Mouse (Mus musculus) forebrain, embryonic 14.5 days (tissue): Measurements from ENCODE around the gene Ces2g. TPM values are rescaled to one million over a fixed set of nuclear protein-coding genes. Genes with fewer than 3 reads are reported as not detected.

Source experiments
- ATAC-seq: fragments of 200-750 bp; cut with Nextera tagmentation; 2 replicates; pipeline ENCODE4 v1.8.0; 2017; ENCODE audit warnings: mild to moderate bottlenecking, moderate library complexity
- DNase-seq: peaks from one replicate; pipeline ENCODE4 v3.0.0-alpha.2; 2015; ENCODE audit warnings: low spot score
- H3K27ac ChIP-seq: fragments of 300-500 bp; sonication (generic); 2 replicates; pipeline ENCODE4 v1.5.1; 2014; ENCODE audit warnings: low read depth, mild to moderate bottlenecking, control low read depth, low read length, moderate library complexity
- H3K27me3 ChIP-seq: fragments of 300-500 bp; sonication (generic); replicated peaks from 2 replicates; pipeline ENCODE4 v1.6.1; 2014; ENCODE audit warnings: low read length, control low read depth, mixed read lengths; ENCODE audit not compliant: control insufficient read depth, insufficient read depth
- H3K36me3 ChIP-seq: fragments of 300-500 bp; sonication (generic); 2 replicates; pipeline ENCODE4 v1.6.1; 2014; ENCODE audit warnings: low read length, control low read depth; ENCODE audit not compliant: control insufficient read depth, insufficient read depth
- H3K4me1 ChIP-seq: fragments of 300-500 bp; sonication (generic); 2 replicates; pipeline ENCODE4 v1.6.1; 2014; ENCODE audit warnings: antibody characterized with exemption, low read length, control low read depth; ENCODE audit not compliant: control insufficient read depth, insufficient read depth
- H3K4me2 ChIP-seq: fragments of 300-500 bp; sonication (generic); 2 replicates; pipeline ENCODE4 v1.6.1; 2014; ENCODE audit warnings: mild to moderate bottlenecking, control low read depth, low read length
- H3K4me3 ChIP-seq: fragments of 300-500 bp; sonication (generic); 2 replicates; pipeline ENCODE4 v1.5.1; 2014; ENCODE audit warnings: low read depth, low read length, control low read depth
- H3K9ac ChIP-seq: fragments of 300-500 bp; sonication (generic); 2 replicates; pipeline ENCODE4 v1.6.1; 2014; ENCODE audit warnings: mild to moderate bottlenecking, low read length, control low read depth, moderate library complexity
- H3K9me3 ChIP-seq: fragments of 300-500 bp; sonication (generic); replicated peaks from 2 replicates; pipeline ENCODE4 v1.6.1; 2016; ENCODE audit warnings: low read length, control low read depth, mixed read lengths; ENCODE audit not compliant: control insufficient read depth
- WGBS: fragments of 180-500 bp; shearing (Covaris S2); extraction: QIAGEN DNeasy Blood & Tissue Kit; methylation state at CpG from one replicate; pipeline ENCODE4 v1.1.7; 2014; 5-methylcytosine and 5-hydroxymethylcytosine counted together
- polyA plus RNA-seq: library from polyadenylated mRNA; unstranded; fragments of >200 nt; fragmentation: Nextera tagmentation; extraction: Ambion mirVana; gene quantifications from 2 replicates; pipeline ENCODE4 v1.2.1, GENCODE M21; 2014

The Ces2g gene
- polyA plus RNA-seq, 1 experiment from 2014 or later, result 0.05 TPM

DNA sequence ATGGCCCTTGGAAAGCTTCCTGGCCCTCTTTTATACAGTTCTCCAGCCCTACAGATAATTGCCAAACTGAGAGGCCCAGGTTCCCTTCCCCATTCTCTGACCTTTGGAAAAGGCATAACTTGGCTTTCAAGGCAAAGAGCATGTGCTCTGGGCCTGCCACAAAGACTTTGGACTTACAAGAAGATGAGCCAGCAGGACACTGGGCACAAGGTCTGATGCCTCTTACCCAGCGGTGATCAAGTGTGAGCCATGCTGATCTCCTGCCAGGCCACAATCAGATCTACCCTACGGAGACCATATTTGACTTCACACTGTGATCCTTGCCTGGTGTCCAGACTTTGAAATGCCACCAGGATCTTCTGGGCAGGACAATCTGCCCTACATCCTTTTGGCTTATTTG is 23.4 kb downstream of the Ces2g start:
- WGBS, result 91% methylated on average over 2 of the region's 2 CpGs
- DNase-seq, result no peak

DNA sequence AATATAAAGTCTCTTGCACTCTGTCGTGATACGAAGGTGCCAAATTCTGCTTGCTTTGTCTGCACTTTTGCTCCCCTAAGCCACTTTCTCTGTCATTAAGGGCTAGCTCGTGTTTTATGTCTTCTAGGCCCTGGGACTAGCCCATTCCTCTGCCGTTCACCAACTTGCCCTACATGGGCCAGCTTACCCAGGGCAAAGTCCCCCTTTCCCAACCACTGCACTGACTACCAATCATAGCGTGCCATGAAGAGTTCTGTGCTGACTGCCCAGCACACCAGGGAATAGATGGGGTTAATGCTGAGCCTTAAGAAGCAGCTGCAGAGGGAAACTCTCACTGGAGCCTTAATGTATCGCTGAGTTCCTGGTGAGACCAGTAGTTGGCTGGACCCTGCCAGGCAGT is 36.7 kb downstream of the Ces2g start:
- no peaks in the 10 kb centered on the region for H3K36me3 ChIP-seq
- no peak overlapping the region for H3K4me2 ChIP-seq
- H3K27me3 ChIP-seq, result no peaks in the 10 kb centered on the region
- no peak overlapping the region for H3K9ac ChIP-seq
- DNase-seq (no peak), ATAC-seq (no peak)
- H3K4me1 ChIP-seq, result no peaks in the 10 kb centered on the region
- no peak overlapping the region for H3K27ac ChIP-seq
- H3K4me3 ChIP-seq, result no peak overlapping the region
- no peaks in the 10 kb centered on the region for H3K9me3 ChIP-seq
- 79% methylated on average over 6 of the region's 6 CpGs for WGBS

More for the DNA sequence above, 23.4 kb downstream of the Ces2g start:
- no peak for ATAC-seq
- Histone ChIP-seq H3K9me3 (peaks cover 6% of the 10 kb centered on the region; the same call in 1 of the 2 replicates), H3K36me3 (no peaks in the 10 kb centered on the region), H3K27ac (no peak overlapping the region), H3K4me3 (no peak overlapping the region), H3K4me1 (no peaks in the 10 kb centered on the region), H3K27me3 (no peaks in the 10 kb centered on the region), H3K9ac (no peak overlapping the region), H3K4me2 (no peak overlapping the region)

DNA sequence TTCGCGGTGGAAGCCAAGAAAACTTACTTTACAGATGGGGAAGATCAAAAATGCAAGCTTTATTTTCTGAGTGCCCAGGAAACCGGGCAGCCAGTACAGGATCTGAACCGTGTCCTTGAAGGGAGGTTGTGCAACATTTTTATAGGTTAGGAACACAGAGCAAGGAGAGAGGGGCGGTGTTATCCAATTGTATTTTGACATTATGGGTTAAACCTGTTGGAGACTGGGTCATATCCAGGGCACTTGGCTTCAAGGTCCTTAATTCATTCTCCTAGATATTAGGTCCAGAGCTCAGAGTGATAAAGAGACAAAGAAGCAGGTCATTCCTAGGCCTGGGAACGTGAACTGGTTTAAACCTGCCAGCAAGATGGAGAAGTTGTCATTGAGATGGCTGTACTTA is 37.7 kb downstream of the Ces2g start:
- ATAC-seq (no peak), DNase-seq (no peak)
- Histone ChIP-seq H3K4me1 (no peaks in the 10 kb centered on the region), H3K27me3 (no peaks in the 10 kb centered on the region), H3K9me3 (no peaks in the 10 kb centered on the region), H3K36me3 (no peaks in the 10 kb centered on the region), H3K4me3 (no peak overlapping the region), H3K4me2 (no peak overlapping the region), H3K27ac (no peak overlapping the region), H3K9ac (no peak overlapping the region)
- WGBS, result 85% methylated on average over 6 of the region's 6 CpGs

DNA sequence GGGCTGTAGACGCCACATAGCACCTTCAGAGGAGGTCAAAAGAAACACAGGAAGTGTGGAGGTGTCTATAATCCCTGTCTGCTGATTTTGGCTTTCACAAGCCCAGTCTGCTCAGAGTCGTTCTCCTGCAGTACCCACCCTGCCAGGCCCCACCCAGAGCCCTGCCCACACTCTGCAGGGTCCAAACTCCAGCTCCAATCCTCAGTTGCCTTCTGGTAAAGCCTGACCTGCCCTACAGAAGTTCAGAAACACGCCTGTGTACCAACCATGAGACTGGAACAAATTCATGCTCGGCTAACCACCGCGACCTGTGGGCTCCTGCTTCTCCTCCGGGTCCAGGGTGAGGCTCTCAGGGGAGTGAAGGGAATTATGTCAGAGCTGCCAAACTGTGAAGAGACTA is 39.1 kb downstream of the Ces2g start, which contains the start of gene Ces2h:
TSS of gene Ces2h (plus strand) at position 268 of the 400 bp plus-strand sequence.
- no peak within 1 kb of the TSS for H3K9ac ChIP-seq
- H3K4me1 ChIP-seq, result no peaks in the 10 kb centered on the region
- no peak within 1 kb of the TSS for H3K4me2 ChIP-seq
- WGBS, result 86% methylated on average over 7 of the region's 7 CpGs
- DNase-seq (no peak), ATAC-seq (no peak)
- no peak within 1 kb of the TSS for H3K27ac ChIP-seq
- no peaks in the 10 kb centered on the region for H3K9me3 ChIP-seq
- H3K27me3 ChIP-seq, result no peaks in the 10 kb centered on the region
- H3K36me3 ChIP-seq, result no peaks in the 10 kb centered on the region
- no peak within 1 kb of the TSS for H3K4me3 ChIP-seq

DNA sequence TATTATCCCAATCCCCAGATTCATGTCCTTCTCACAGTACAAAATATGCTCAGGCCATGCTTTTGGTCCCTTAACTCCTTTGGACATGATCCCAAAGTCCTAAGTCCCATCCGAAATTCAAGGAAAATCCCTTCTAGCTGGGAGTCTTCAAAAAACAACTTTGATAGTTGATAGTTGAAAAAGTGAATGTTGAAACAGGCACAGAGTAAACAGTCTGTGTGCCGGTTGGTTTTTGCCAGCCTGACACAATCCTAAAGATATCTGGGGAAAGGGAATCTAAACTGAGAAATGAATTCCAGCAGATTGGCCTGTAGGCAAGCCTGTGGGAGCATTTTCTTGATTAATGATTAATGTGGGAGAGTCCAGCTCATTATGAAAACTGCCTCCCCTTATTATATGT is 48.5 kb downstream of the Ces2g start:
- Histone ChIP-seq H3K4me3 (no peak overlapping the region), H3K9me3 (no peaks in the 10 kb centered on the region), H3K27me3 (no peaks in the 10 kb centered on the region), H3K4me1 (no peaks in the 10 kb centered on the region), H3K27ac (no peak overlapping the region), H3K9ac (no peak overlapping the region), H3K36me3 (no peaks in the 10 kb centered on the region), H3K4me2 (no peak overlapping the region)
- 91% methylated on average over 2 of the region's 2 CpGs for WGBS
- ATAC-seq (no peak), DNase-seq (no peak)

DNA sequence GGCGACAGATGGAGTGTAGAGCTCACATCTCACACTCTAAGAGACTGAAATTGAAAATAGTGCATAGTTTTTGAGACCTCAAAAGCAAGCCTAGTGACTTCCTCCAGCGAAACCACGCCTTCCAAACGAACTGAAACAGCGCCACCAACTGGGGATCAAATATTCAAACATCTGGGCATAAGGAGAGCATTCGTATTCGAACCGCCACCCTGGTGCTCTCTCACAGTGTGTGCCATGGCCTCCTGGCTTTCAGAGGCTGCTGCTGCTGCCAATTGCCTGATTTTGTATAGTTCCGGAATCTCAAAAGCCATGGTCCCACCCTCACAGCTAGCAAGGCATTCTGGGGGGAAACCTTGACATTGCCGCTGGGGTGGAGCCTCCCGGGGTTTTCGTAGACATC is 49.6 kb downstream of the Ces2g start:
- Histone ChIP-seq H3K4me1 (no peaks in the 10 kb centered on the region), H3K9ac (no peak overlapping the region), H3K27me3 (no peaks in the 10 kb centered on the region), H3K9me3 (no peaks in the 10 kb centered on the region), H3K36me3 (no peaks in the 10 kb centered on the region), H3K4me3 (no peak overlapping the region), H3K4me2 (no peak overlapping the region), H3K27ac (no peak overlapping the region)
- no peak for ATAC-seq
- no peak for DNase-seq
- WGBS, result 77% methylated on average over 12 of the region's 12 CpGs

DNA sequence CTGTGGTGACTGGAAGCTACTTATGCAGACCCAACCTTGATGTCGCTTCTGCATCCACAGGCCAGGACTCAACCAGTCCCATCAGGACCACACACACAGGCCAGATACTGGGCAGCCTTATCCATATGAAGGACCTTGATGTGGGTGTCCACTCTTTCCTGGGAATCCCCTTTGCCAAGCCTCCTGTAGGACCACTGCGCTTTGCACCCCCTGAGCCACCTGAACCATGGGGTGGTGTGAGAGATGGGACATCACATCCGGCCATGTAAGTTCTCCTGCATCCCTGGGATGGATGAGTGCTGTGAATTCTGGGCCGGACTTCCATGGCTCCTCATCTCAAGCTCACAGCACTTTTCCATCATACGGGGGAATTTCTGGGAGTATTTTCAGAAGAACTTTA is 52.9 kb downstream of the Ces2g start:
- no peak overlapping the region for H3K4me2 ChIP-seq
- H3K4me1 ChIP-seq, result no peaks in the 10 kb centered on the region
- H3K27me3 ChIP-seq, result no peaks in the 10 kb centered on the region
- DNase-seq (no peak), ATAC-seq (no peak)
- H3K36me3 ChIP-seq, result no peaks in the 10 kb centered on the region
- no peak overlapping the region for H3K9ac ChIP-seq
- WGBS, result 93% methylated on average over 5 of the region's 5 CpGs
- no peak overlapping the region for H3K4me3 ChIP-seq
- no peaks in the 10 kb centered on the region for H3K9me3 ChIP-seq
- no peak overlapping the region for H3K27ac ChIP-seq

Other genes starting within 250 kb of the Ces2g start
- gene Ces2a, start 227.7 kb upstream of the Ces2g start, polyA plus RNA-seq, result not detected in 2 replicates
- 0.20 and 0.32 TPM in 2 replicates for gene Ces2b, start 130.1 kb upstream of the Ces2g start, polyA plus RNA-seq
- gene Ces2c, start 114.7 kb upstream of the Ces2g start, polyA plus RNA-seq, result not detected in 2 replicates
- not detected in 2 replicates for gene Ces2e, start 35.5 kb upstream of the Ces2g start, polyA plus RNA-seq
- not detected in 2 replicates for gene Ces2f, start 14.4 kb upstream of the Ces2g start, polyA plus RNA-seq
- not detected in 2 replicates for gene Ces2h, start 39.1 kb downstream of the Ces2g start, polyA plus RNA-seq
- gene Ces3a, start 86.9 kb downstream of the Ces2g start, polyA plus RNA-seq, result not detected in 2 replicates
- not detected in 2 replicates for gene Ces3b, start 122.0 kb downstream of the Ces2g start, polyA plus RNA-seq
- gene Ces4a, start 170.1 kb downstream of the Ces2g start, polyA plus RNA-seq, result 0.09 TPM in 1 of 2 replicates, not detected in the other
- 34.5 and 39.5 TPM in 2 replicates for gene Cbfb, start 209.0 kb downstream of the Ces2g start, polyA plus RNA-seq